Mouse (Mus musculus): ENCODE data around the gene Nrxn3.

The Nrxn3 gene

DNA sequence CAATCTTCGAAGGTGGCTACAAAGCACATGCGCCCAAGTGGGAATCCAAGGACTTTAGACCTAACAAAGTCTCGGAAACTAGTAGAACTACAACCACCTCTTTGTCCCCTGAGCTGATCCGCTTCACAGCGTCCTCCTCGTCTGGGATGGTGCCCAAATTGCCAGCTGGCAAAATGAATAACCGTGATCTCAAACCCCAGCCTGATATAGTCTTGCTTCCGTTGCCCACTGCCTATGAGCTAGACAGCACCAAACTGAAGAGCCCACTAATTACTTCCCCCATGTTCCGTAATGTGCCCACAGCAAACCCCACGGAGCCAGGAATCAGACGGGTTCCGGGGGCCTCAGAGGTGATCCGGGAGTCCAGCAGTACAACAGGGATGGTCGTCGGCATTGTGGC is 1609.1 kb downstream of the Nrxn3 start:
- no peak for DNase-seq (ENCODE audit: low spot score in 2 of 2)

- DNase-seq (ENCODE audit: low spot score in 2 of 2), result no peak
These were observed 1609.8 kb downstream of the Nrxn3 start for GRCm38 (mm10) chr12:90332459-90332858.

DNA sequence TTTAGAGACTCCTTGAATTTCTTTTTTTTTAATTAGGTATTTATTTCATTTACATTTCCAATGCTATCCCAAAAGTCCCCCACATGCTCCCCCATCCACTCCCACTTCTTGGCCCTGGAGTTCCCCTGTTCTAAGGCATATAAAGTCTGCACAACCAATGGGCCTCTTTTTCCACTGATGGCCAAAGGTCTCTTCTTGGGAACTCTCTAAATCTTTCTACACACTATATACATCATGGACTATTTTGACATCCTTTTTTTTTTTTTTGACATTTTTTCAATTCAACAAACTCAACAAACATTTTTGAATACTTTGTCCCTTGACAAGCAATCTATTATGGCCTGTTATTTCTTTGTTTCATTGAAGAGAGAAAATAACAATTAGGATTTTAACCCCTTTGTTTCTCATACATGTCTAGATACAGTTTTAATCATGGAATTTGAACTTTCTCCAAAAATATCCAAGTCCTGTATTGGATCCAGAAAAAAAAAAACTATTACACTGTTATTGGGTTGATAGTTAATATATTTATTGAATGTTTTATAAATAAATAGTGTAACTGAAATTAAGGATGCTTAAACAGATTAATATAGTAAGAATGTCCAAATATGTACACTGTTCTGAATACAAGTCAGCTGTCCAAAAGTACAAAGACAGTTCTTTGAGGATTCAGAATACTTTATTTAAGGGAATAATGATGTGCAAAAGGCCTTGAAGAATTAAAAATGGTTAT is 1615.0 kb downstream of the Nrxn3 start:
- no peak for DNase-seq (ENCODE audit: low spot score in 2 of 2)

GRCm38 (mm10) chr12:90338229-90338557 is 1615.5 kb downstream of the Nrxn3 start:
- DNase-seq (ENCODE audit: low spot score in 2 of 2), result no peak

Measured in frontal cortex, postnatal 25 days (tissue).